Mouse (Mus musculus) kidney, adult 8-10 months (tissue): Measurements from ENCODE around the gene Zfp280b.
"Not testable (repeated sequence)": the region's sequence is repeated elsewhere in the genome, so short reads cannot be mapped to it uniquely, and the experiment has no call there.

Source experiments
- DNase-seq, 2 experiments: peaks; one replicate each; pipeline ENCODE4 v3.0.0; 2022

Gene Zfp280b

GRCm38 (mm10) chr10:76032402-76033118 lies at the start of gene Zfp280b:
Gene Zfp280b, plus strand, starts transcription at chr10:76032650.
- peak; percentile 92 to 96 for DNase-seq

GRCm38 (mm10) chr10:75990430-75991042 lies 41.9 kb upstream of the Zfp280b start:
- no peak for DNase-seq

GRCm38 (mm10) chr10:75993616-75994240 lies 38.7 kb upstream of the Zfp280b start:
- no peak for DNase-seq

- DNase-seq = not testable (repeated sequence)
These were observed 37.8 kb upstream of the Zfp280b start for GRCm38 (mm10) chr10:75994531-75995210.

- no peak for DNase-seq
These were observed 37.0 kb upstream of the Zfp280b start for GRCm38 (mm10) chr10:75995463-75995862.

- no peak for DNase-seq
These were observed 36.1 kb upstream of the Zfp280b start for GRCm38 (mm10) chr10:75996315-75996714.

- no peak for DNase-seq
These were observed 31.3 kb upstream of the Zfp280b start for GRCm38 (mm10) chr10:76001160-76001559.

- no peak for DNase-seq
These were observed 30.3 kb upstream of the Zfp280b start for GRCm38 (mm10) chr10:76002101-76002521.

- DNase-seq = no peak
These were observed 29.8 kb upstream of the Zfp280b start for GRCm38 (mm10) chr10:76002615-76003014.

GRCm38 (mm10) chr10:76003221-76003620 lies 29.2 kb upstream of the Zfp280b start:
- DNase-seq = no peak

GRCm38 (mm10) chr10:76006385-76006784 lies 26.1 kb upstream of the Zfp280b start:
- no peak for DNase-seq

- no peak for DNase-seq
These were observed 22.6 kb upstream of the Zfp280b start for GRCm38 (mm10) chr10:76009812-76010211.

- no peak for DNase-seq
These were observed 19.5 kb upstream of the Zfp280b start for GRCm38 (mm10) chr10:76012922-76013321.

GRCm38 (mm10) chr10:76016886-76017285 lies 15.6 kb upstream of the Zfp280b start:
- no peak for DNase-seq

- DNase-seq = no peak
These were observed 10.7 kb upstream of the Zfp280b start for GRCm38 (mm10) chr10:76021728-76022127.

- no peak for DNase-seq
These were observed 8.5 kb upstream of the Zfp280b start for GRCm38 (mm10) chr10:76023921-76024320.

GRCm38 (mm10) chr10:76025470-76026190 lies 6.8 kb upstream of the Zfp280b start:
- no peak for DNase-seq

- DNase-seq = no peak
These were observed 5.1 kb upstream of the Zfp280b start for GRCm38 (mm10) chr10:76027127-76028015.

- DNase-seq = no peak
These were observed 4.5 kb upstream of the Zfp280b start for GRCm38 (mm10) chr10:76028016-76028366.

- no peak for DNase-seq
These were observed 4.1 kb upstream of the Zfp280b start for GRCm38 (mm10) chr10:76028396-76028795.

- peak; percentile 59 to 64 for DNase-seq
These were observed 3.2 kb upstream of the Zfp280b start for GRCm38 (mm10) chr10:76029276-76029675.

GRCm38 (mm10) chr10:76030496-76030895 lies 2.0 kb upstream of the Zfp280b start:
- peak in 1 of 2 experiments; percentile 8 for DNase-seq
